Mouse (Mus musculus): ENCODE data around the gene Gm10260. TPM values are rescaled to one million over a fixed set of nuclear protein-coding genes. Genes with fewer than 3 reads are reported as not detected.

The Gm10260 gene
- polyA plus RNA-seq, 1 experiment from 2014 or later, result 5.4 TPM

DNA sequence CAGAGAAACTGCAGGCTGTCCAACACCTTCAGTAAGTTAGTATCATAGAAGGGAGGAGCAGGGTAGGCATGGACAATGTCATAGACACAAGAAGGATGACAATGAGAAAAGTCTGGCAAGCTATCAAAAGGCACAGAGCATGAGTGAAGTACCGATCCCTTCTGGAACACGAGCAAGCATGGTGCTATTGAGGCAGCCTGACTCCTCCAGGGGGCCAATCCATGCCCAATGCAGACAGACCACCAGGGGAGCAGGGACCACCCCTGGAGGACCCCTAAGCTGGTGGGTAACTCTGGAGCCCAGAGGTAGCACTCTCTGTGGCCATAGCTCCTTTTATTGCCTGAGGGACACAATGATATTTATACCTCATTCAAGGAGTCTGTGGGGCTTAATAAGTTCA lies 20.1 kb upstream of the Gm10260 start:
- WGBS, result 55% methylated on average over 2 of the region's 2 CpGs

DNA sequence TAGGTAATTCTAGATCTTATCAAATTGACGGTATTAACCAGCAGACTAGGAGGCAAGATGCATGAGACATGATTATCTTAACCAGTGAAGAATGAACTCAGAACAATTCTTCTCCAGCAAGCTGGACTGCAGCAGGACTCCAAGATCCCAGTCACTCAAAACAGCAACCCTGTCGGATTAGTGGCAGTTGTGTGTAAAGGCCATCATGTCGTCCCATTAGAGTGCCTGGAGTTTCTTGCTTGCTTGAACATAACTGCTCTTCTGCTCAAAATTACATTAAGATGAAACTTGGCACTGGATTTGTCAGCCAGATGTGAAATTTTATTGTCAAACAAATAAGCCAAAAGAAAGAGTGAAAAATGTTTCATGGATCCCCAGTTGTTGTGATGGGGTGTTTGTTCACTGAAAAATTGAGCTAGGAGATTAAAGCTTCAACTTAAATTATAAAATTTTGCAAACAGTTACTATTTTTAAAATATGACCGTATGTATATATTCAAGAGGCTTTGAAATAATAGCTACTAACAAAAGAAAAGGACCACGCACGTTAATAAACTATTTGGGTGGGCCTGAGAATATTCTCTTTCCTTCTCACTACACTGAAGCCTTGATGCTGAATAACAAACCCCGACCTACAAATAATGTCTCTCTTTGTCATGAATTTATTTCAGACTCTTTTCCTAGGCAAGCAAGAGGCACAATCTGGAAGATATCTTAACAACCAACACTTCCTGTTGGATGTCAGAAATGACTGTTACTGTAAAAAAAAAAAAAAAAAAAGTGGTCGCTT lies 19.4 kb upstream of the Gm10260 start:
- no peaks in the 10 kb centered on the region for H3K9me3 ChIP-seq
- H3K4me3 ChIP-seq, result no peak overlapping the region
- WGBS, result 73% methylated on average over 8 of the region's 8 CpGs
- H3K27me3 ChIP-seq (ENCODE audit: insufficient read depth, poor library complexity, severe bottlenecking), result no peaks in the 10 kb centered on the region
- DNase-seq (ENCODE audit: low spot score), result no peak
- no peak overlapping the region for H3K27ac ChIP-seq
- no peaks in the 10 kb centered on the region for H3K36me3 ChIP-seq
- H3K4me1 ChIP-seq, result peaks cover 28% of the 10 kb centered on the region

More for the DNA sequence above, 20.1 kb upstream of the Gm10260 start:
- Histone ChIP-seq H3K27ac (no peak overlapping the region), H3K36me3 (no peaks in the 10 kb centered on the region), H3K9me3 (no peaks in the 10 kb centered on the region), H3K4me3 (no peak overlapping the region), H3K4me1 (peaks cover 24% of the 10 kb centered on the region), H3K27me3 (ENCODE audit: insufficient read depth, poor library complexity, severe bottlenecking) (no peaks in the 10 kb centered on the region)
- no peak for DNase-seq (ENCODE audit: low spot score)

- no peak overlapping the region for H3K27ac ChIP-seq
- DNase-seq (ENCODE audit: low spot score), result no peak
- WGBS, result 47% methylated on average over 5 of the region's 5 CpGs
Measured at GRCm38 (mm10) chr13:97778698-97779194, 18.3 kb upstream of the Gm10260 start.

GRCm38 (mm10) chr13:97777667-97778066 lies 17.2 kb upstream of the Gm10260 start:
- WGBS, result 74% methylated on average over 2 of the region's 2 CpGs
- Histone ChIP-seq H3K27me3 (ENCODE audit: insufficient read depth, poor library complexity, severe bottlenecking) (no peaks in the 10 kb centered on the region), H3K9me3 (no peaks in the 10 kb centered on the region), H3K4me1 (peaks cover 30% of the 10 kb centered on the region), H3K36me3 (no peaks in the 10 kb centered on the region), H3K27ac (no peak overlapping the region), H3K4me3 (no peak overlapping the region)
- DNase-seq (ENCODE audit: low spot score), result no peak

More at GRCm38 (mm10) chr13:97778698-97779194, 18.3 kb upstream of the Gm10260 start:
- Histone ChIP-seq H3K27me3 (ENCODE audit: insufficient read depth, poor library complexity, severe bottlenecking) (no peaks in the 10 kb centered on the region), H3K4me1 (peaks cover 28% of the 10 kb centered on the region), H3K4me3 (no peak overlapping the region), H3K9me3 (no peaks in the 10 kb centered on the region), H3K36me3 (no peaks in the 10 kb centered on the region)

- no peak for DNase-seq (ENCODE audit: low spot score)
- no peaks in the 10 kb centered on the region for H3K27me3 ChIP-seq (ENCODE audit: insufficient read depth, poor library complexity, severe bottlenecking)
- no peak overlapping the region for H3K4me3 ChIP-seq
- H3K9me3 ChIP-seq, result no peaks in the 10 kb centered on the region
- H3K27ac ChIP-seq, result peak overlapping the region; percentile 36; the same call in 1 of the 2 replicates
- H3K36me3 ChIP-seq, result no peaks in the 10 kb centered on the region
- 74% methylated on average over 3 of the region's 3 CpGs for WGBS
- H3K4me1 ChIP-seq, result peaks cover 23% of the 10 kb centered on the region
Measured at GRCm38 (mm10) chr13:97776702-97777101, 16.3 kb upstream of the Gm10260 start.

GRCm38 (mm10) chr13:97775907-97776306 lies 15.5 kb upstream of the Gm10260 start:
- Histone ChIP-seq H3K9me3 (no peaks in the 10 kb centered on the region), H3K4me3 (no peak overlapping the region), H3K27ac (no peak overlapping the region), H3K27me3 (ENCODE audit: insufficient read depth, poor library complexity, severe bottlenecking) (no peaks in the 10 kb centered on the region), H3K36me3 (no peaks in the 10 kb centered on the region), H3K4me1 (peaks cover 15% of the 10 kb centered on the region)
- no peak for DNase-seq (ENCODE audit: low spot score)
- 86% methylated on average over 8 of the region's 8 CpGs for WGBS

GRCm38 (mm10) chr13:97774740-97775425 lies 14.5 kb upstream of the Gm10260 start:
- no peaks in the 10 kb centered on the region for H3K36me3 ChIP-seq
- WGBS, result 65% methylated on average over 10 of the region's 10 CpGs
- no peak for DNase-seq (ENCODE audit: low spot score)
- no peak overlapping the region for H3K4me3 ChIP-seq
- H3K27ac ChIP-seq, result 0 out of 2 replicates have a peak overlapping the region, but pooled peaks have one; percentile 6
- H3K4me1 ChIP-seq, result peaks cover 10% of the 10 kb centered on the region
- no peaks in the 10 kb centered on the region for H3K9me3 ChIP-seq
- H3K27me3 ChIP-seq (ENCODE audit: insufficient read depth, poor library complexity, severe bottlenecking), result no peaks in the 10 kb centered on the region

DNA sequence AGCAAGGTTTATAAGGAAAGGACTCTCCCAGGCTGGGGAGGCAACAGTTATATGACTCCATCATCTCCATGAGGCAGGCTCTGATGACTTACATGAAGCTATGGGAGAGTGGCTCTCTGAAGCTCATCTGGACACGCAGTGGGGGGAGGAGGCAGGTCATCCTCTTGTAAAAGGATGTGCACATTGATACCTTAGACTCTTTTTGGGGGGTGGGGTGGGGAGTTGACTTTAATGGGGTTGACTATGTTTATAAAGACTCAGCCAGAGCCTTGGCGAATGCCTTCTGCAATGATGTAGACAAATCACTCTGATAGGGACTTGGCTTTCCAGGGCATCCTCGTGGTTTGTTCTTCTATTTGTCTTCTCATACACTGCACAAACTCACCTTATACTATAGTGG lies 8.8 kb upstream of the Gm10260 start:
- Histone ChIP-seq H3K9me3 (no peaks in the 10 kb centered on the region), H3K4me3 (no peak overlapping the region), H3K4me1 (peaks cover 3% of the 10 kb centered on the region; the same call in 1 of the 2 replicates), H3K27ac (no peak overlapping the region), H3K36me3 (no peaks in the 10 kb centered on the region), H3K27me3 (ENCODE audit: insufficient read depth, poor library complexity, severe bottlenecking) (no peaks in the 10 kb centered on the region)
- 79% methylated on average over 3 of the region's 3 CpGs for WGBS
- no peak for DNase-seq (ENCODE audit: low spot score)

GRCm38 (mm10) chr13:97768803-97769202 lies 8.4 kb upstream of the Gm10260 start:
- H3K27ac ChIP-seq, result no peak overlapping the region
- DNase-seq (ENCODE audit: low spot score), result no peak
- no peaks in the 10 kb centered on the region for H3K27me3 ChIP-seq (ENCODE audit: insufficient read depth, poor library complexity, severe bottlenecking)
- no peak overlapping the region for H3K4me3 ChIP-seq
- no peaks in the 10 kb centered on the region for H3K36me3 ChIP-seq
- 78% methylated on average over 3 of the region's 3 CpGs for WGBS
- H3K9me3 ChIP-seq, result no peaks in the 10 kb centered on the region
- H3K4me1 ChIP-seq, result peaks cover 6% of the 10 kb centered on the region

- H3K4me1 ChIP-seq, result peaks cover 12% of the 10 kb centered on the region
- 81% methylated on average over 7 of the region's 7 CpGs for WGBS
- H3K36me3 ChIP-seq, result no peaks in the 10 kb centered on the region
- H3K27ac ChIP-seq, result no peak overlapping the region
- H3K4me3 ChIP-seq, result no peak overlapping the region
- H3K27me3 ChIP-seq (ENCODE audit: insufficient read depth, poor library complexity, severe bottlenecking), result no peaks in the 10 kb centered on the region
- DNase-seq (ENCODE audit: low spot score), result no peak
- no peaks in the 10 kb centered on the region for H3K9me3 ChIP-seq
Measured at GRCm38 (mm10) chr13:97768046-97768682, 7.7 kb upstream of the Gm10260 start.

DNA sequence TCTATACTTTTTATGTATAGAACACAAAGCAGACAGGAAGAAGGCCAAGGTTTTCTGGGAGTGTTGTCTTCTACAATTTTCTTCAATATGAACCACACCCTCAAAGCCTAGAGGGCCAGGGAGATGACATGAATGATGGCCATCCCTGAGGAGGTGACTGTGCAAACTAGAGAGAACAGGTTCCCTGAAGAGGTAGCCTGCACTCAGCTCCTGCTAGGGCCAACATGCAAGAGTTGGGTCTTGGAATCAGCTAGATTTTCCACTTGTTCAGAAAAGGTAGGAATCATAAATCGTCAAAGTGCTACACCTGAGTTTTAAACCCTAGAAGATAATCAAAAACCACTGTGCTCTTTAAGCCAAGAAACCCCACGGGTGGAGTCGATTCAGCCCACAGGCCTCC lies 6.2 kb upstream of the Gm10260 start:
- Histone ChIP-seq H3K27ac (no peak overlapping the region), H3K36me3 (no peaks in the 10 kb centered on the region), H3K4me1 (peaks cover 9% of the 10 kb centered on the region), H3K4me3 (no peak overlapping the region), H3K27me3 (ENCODE audit: insufficient read depth, poor library complexity, severe bottlenecking) (no peaks in the 10 kb centered on the region), H3K9me3 (no peaks in the 10 kb centered on the region)
- 78% methylated on average over 3 of the region's 3 CpGs for WGBS
- no peak for DNase-seq (ENCODE audit: low spot score)

- Histone ChIP-seq H3K36me3 (no peaks in the 10 kb centered on the region), H3K27ac (no peak overlapping the region), H3K27me3 (ENCODE audit: insufficient read depth, poor library complexity, severe bottlenecking) (no peaks in the 10 kb centered on the region), H3K4me3 (no peak overlapping the region), H3K4me1 (peaks cover 9% of the 10 kb centered on the region), H3K9me3 (no peaks in the 10 kb centered on the region)
- 87% methylated on average over 2 of the region's 2 CpGs for WGBS
- DNase-seq (ENCODE audit: low spot score), result no peak
Measured at GRCm38 (mm10) chr13:97765913-97766312, 5.5 kb upstream of the Gm10260 start.

DNA sequence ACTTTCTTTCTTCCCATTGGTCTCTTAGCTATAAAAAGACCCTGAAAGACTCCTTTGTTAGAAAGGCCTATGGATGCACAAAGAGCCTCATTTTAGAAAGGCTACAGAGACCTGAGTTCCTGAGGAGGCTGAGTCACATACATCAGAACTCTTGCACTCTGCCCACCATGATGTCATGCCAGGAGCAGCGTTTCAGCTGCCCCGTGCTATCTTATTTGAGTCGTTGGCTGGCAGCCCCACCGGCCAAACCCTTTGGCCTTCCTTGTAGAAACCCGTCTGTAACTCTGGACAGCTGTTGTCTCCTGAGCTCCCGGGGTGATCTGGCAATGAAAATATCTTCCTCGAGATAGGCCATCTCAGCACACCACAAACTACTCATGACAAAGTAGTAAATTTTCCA lies 3.6 kb upstream of the Gm10260 start:
- Histone ChIP-seq H3K9me3 (no peaks in the 10 kb centered on the region), H3K27me3 (ENCODE audit: insufficient read depth, poor library complexity, severe bottlenecking) (no peaks in the 10 kb centered on the region), H3K4me1 (peaks cover 9% of the 10 kb centered on the region), H3K36me3 (no peaks in the 10 kb centered on the region), H3K4me3 (no peak overlapping the region), H3K27ac (0 out of 2 replicates have a peak overlapping the region, but pooled peaks have one; percentile 22)
- 57% methylated on average over 7 of the region's 7 CpGs for WGBS
- DNase-seq (ENCODE audit: low spot score), result no peak

Data from heart, embryonic 10.5 days (tissue).